ENCODE assay signal across 16 mouse cellular contexts in genomic region chr15:83894261-83894660, GRCm38 (mm10).
A peak's percentile ranks its signal among the peaks of the same experiment; 100 is the strongest.
DNase-seq lines count a peak whose midpoint lies in the region.
"Had no signal": no experiment of that assay in that cellular context is flagged by ENCODE, and none has a peak within 500 bp of the region (broad histone marks: within the 10 kb centered on the region; RNA-seq: fewer than 3 reads in every experiment).

No protein-coding gene starts in this region.

- peak; percentile 42 for DNase-seq in gastrocnemius, postnatal 10 days
- DNase-seq in gastrocnemius, adult 8-10 months (ENCODE audit: low spot score in 2 of 2): no peak
- peak; percentile 3 for DNase-seq in ovary, postnatal 14 days (ENCODE audit: low spot score)
- no peak for DNase-seq in ovary, postnatal 10 days (ENCODE audit: low spot score)
- peak; percentile 6 for DNase-seq in urinary bladder, postnatal 25 days (ENCODE audit: low spot score)
- DNase-seq in urinary bladder, adult 18-20 months (ENCODE audit: low spot score in 2 of 2): no peak
- DNase-seq in kidney, adult 8-10 months: no peak
- DNase-seq: adrenal gland, postnatal 14 days; cerebellum, adult 11-12 months; heart, adult 2 months; kidney, adult 18-20 months; kidney, postnatal 10 days; layer of hippocampus, postnatal 36 days; lung, adult 2 months; lung, postnatal 36 days; retina, postnatal 1 day had no signal

Comparison
In these comparisons a context has a peak if more than half of its experiments do, and no peak if none do; other contexts are left out.
1. DNase-seq: peak in gastrocnemius, postnatal 10 days (single experiment), ovary, postnatal 14 days (single experiment) and urinary bladder, postnatal 25 days (single experiment); none in gastrocnemius, adult 8-10 months (0 of 2), ovary, postnatal 10 days (single experiment), urinary bladder, adult 18-20 months (0 of 2) and kidney, adult 8-10 months (0 of 2).